Mouse (Mus musculus) right cerebral cortex, postnatal 14 days (tissue): ENCODE data around the gene Retsat.

Experiments
- DNase-seq: peaks from one replicate; pipeline ENCODE4 v3.0.0; 2022

Retsat gene

DNA sequence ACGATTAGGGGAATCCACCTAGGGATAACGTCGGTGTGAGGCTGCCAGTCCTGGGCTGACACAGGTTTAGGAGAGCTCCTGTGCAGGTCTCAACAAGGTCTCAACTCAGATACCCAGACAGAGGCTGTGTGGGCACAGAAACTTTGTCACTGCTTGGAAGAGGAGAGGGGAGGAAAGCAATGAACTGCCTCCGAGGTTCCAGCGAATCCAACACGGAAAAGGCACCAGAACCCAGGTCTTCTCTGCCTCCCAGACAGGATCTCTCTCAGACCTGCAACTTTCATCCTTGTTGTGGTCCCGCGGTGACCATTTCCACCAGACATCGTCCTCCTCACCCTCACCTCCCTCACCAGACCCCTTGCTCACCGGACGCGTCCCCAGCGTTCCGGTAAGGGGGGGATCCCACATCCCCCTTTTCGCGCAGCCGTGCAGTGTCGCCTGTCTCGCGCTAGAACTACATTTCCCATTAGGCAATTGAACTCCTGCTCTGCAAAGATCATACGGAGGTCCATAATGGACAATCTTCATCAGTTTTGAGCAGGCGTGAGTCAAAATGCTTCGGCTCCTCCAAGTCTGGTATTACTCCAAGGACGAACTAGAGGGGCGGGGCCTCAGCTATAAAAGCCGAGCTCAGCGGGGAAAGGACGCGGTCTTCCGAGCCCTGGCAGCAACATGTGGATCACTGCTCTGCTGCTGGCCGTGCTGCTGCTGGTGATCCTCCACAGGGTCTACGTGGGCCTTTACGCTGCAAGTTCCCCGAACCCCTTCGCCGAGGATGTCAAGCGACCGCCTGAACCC, at the start of gene Retsat, which contains the start of gene Elmod3:
Gene Retsat (plus strand): TSS at position 520 of the 798 bp plus-strand sequence.
Gene Elmod3 (minus strand): TSS at position 458 of the 798 bp plus-strand sequence.
- DNase-seq: peak; percentile 74

DNA sequence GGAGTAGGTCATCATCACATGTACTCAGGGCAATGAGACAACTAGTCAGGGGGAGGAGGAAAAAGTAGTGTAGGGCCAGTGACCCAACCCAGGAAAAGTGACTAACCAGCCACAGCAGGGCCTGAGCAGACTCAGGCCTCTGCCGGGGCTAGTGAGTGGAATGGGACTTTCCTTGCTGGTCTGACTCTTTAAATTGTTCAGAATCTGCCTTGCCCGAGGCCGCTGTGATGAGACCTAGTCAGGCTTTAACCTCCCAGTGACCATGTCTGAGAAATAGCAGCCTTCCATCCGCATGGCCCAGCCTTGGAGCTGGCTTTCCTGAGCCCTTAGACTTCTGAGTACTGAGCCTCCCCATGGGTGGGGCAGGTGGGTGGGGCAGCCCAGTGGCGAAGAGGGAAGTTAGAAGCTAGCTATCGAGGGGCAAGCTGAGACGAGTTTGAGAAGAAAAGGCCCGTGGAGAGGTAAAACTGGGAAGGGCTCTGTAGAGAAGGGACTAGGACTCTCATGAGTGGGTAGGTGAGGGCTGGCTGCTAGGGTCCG, 49.2 kb upstream of the Retsat start:
- DNase-seq: no peak

DNA sequence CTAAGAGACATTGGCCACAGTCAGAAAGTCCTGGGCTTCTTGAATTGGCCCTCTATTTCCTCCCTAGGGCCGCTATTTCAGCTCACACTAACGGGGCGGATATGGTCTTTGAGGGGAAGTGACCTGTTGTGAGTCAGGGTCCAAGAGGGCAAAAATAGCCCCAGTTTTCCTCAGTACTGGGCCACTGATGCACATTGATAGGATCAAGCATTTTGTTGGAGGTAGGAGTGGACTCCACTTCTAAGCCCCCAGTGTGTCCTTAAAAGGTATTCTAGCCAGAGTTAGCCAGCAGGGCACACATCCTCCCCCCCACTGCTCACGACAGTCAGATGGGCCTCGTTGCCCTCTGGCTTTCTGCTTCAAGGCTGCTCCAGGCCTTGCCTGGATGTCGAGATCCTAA, 48.2 kb upstream of the Retsat start:
- DNase-seq: no peak

DNA sequence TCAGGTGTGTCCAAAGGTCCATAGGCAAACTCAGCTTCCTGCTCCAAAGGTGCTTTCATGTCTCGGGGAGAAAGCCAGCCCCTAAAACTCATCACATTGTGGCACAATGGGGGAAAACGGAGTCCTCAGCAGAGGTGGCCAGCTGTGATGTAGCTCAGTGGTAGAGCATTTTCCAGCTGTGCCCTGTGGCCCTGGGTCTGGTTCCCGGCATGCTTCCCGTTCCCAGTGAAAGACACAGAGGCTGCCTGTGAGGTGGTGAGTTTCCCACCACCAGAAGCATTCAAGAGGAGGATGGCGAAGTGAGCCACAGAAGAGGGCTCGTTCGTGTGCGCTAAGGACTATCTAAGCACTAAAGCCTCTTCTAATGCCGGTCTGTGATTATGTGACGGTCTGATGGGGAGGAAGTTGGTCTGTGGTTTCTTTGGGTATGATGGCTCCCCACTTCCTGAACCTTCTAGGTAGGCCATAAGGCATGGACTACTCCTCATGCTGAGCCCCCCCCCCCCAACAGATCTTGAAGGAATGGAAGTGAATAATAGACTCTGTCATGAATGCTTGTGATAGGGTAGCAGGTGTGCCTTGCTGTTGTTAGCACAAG, 47.7 kb upstream of the Retsat start:
- no peak for DNase-seq

DNA sequence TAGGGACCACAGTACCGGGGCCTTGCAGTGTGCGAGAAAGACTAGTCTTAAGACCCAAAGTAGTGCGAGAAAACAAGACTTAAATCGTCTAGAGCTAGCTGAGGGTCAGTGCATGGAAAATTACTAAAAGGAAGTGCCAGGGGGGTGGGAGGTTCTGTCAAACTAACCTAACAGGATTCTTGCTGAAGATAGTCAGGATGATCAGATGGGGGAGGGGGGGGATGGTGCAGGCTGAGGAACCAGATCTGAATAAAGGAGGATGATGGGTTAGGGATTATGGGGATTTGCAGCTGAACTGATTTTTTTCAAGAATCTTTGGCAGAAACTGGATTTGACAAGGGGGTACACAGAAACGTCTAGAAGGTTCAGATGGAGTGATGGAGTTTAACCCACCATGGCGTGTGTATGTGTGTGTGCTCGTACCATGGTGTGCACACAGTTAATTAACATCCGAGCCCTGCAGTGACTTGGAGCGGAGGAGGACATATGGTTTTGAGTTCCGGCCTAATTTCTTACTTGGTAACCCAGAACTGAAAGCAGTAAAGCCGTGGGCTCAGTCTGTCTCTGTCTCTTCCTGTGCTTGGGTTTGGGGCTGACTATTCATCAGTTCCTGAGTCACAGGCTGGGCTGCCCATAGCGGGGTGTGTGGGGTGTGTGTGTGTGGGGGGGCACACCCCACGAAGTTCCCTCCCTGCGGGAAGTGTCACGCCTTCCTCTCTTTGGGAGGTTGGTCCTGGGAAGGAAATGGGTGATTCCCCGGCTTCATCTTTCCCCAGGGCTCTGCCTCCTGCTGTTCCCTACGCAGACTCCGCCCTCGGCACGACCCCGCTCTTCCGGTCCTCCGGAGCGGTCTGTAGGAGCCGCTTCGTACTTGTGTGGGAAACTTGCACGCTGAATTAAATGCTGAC, 45.9 kb upstream of the Retsat start:
- peak; percentile 31 for DNase-seq

DNA sequence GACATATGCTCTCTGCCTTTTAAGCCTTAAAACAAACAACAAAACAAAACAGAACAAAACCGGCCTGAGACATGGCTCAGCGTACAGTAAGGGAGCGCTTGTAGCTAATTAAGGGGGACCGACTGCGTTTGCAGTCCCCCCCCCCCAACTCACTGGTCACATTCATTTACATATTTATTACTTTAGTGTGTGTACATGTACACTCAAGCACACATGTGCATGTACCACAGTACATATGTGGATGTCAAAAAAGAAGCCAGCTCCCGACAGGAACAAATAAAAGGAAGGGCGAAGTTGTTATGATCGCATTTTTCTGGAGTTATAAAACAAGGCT, 45.2 kb upstream of the Retsat start:
- DNase-seq: no peak

DNA sequence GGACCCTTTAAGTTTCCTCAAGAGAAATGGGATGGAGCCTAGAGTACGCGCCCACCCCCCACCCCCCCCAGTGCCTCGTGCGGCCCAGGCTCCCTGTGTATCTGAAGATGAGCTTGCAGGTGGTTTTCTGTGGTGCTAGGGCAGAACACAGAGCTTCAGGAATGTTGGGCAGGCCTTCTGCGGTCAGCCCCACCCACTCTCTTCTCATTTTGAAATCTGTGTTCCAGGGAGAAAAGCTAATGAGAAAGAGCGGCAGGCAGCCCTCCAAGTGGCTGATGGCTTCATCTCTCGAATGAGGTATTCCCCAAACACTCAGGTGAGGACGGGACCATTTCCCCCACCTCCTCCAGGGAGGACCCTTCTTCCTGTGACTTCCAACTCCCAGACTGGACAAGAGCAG, 37.5 kb upstream of the Retsat start:
- no peak for DNase-seq

DNA sequence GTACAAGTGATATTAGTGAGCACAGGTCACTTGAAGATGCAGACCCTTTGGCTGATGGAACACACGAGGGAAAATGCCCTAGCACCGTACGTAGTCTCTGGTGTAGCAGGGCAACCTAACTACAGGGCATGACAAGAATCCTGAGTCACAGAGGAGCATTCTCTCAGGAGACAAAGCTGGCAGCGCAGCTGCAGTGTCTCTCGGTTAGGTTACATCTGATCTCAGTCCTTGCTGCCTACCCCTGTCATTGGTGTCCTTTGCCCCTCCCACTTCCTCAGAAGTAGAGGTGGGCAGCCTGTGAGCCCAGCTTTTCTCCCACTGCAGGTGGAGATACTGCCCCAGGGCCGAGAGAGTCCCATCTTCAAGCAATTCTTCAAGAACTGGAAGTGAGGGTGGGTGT, 35.8 kb upstream of the Retsat start:
- DNase-seq: no peak

DNA sequence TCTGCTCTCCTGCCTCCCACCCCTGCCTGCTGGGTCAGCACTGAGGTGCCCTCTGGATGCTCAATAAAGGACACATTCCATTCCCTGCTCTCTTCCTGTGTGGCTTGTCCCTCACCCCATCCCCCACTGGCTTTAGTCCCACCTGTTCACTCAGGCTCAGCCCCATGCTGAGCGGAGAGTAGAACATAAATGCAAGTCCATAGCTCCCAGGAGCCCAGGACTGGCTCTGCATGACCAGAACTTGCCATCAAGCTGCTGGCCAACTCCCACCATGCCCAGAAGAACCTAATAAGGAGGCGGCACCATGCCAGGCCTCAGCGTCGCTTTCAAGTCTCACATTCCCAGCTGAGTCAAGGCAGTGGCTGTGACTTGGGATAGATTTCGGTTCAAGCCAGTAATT, 35.4 kb upstream of the Retsat start:
- DNase-seq: no peak

DNA sequence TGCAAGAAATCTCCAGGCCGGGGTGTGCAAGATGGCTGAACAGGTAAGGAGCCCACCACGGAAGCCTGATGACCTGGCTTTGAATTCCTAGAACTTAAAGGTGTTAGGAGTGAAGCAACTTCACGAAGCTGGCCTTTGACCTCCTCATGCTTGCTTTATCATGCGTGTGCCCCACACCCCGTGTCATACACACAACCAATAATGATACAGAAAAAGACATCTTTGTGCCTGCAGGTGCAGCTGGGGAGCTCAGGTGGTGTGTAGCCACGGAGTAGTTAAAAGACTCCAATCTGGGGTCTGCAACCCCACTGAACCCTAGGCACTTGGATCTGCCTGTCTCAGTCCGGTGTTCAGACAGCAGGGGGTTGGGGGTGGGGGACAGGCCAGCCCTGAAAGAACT, 32.8 kb upstream of the Retsat start:
- DNase-seq: no peak

DNA sequence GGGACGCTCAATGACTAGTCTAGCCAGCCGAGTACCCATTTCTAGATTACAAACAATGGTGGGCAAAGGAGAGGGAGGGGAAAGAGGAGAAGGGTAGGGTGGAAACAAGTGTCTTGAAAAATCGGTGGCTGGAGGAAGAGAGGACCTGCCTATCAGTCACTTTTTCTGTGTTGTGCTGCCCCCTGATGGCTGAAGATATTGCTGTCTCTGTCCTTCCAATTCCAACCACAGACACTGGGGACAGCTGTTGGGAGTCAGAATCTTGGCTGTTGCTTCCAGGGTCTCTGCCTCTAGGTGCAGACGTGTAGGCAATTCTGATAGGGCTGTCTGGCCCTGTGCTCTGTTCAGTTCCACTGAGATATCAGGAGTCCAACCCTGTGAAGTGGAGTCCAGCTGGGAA, 32.2 kb upstream of the Retsat start:
- DNase-seq: peak; percentile 88

DNA sequence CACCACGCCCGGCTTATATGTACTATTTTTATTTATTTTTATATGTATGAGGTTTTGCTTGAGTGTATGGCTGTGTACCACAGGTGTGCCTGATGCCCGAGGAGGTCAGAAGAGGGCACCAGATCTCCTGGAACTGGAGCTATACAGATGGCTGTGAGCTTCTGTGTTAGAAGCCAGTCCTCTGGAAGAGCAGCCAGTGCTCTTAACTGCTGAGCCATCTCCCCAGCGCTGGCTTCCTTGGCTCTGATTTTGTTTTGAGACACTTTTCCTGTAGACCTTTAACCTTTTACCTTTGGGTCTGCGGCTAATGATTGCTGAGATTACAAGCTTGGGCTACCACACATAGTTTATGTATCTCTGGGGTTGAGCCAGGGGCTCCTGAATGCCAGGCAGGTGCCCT, 30.8 kb upstream of the Retsat start:
- no peak for DNase-seq

DNA sequence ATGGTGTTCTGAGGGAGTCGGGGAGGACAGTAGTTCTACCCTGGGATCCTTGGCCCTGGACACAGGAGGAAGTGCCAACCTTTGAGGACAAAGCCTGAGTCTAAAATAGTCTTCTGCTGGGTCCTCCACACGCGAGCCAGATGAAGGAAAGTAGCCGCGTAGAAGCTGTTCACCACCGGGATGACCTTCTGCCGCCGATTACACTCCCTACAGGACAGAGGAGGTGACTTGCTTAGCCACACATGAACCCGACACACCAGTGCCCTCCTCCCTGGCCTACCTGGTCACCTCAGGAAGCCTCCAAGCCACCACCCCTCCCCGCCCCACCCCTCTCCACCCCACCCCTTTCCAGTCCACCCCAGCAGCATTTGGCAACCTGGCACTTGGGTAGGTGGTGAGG, 29.5 kb upstream of the Retsat start:
- DNase-seq: no peak

DNA sequence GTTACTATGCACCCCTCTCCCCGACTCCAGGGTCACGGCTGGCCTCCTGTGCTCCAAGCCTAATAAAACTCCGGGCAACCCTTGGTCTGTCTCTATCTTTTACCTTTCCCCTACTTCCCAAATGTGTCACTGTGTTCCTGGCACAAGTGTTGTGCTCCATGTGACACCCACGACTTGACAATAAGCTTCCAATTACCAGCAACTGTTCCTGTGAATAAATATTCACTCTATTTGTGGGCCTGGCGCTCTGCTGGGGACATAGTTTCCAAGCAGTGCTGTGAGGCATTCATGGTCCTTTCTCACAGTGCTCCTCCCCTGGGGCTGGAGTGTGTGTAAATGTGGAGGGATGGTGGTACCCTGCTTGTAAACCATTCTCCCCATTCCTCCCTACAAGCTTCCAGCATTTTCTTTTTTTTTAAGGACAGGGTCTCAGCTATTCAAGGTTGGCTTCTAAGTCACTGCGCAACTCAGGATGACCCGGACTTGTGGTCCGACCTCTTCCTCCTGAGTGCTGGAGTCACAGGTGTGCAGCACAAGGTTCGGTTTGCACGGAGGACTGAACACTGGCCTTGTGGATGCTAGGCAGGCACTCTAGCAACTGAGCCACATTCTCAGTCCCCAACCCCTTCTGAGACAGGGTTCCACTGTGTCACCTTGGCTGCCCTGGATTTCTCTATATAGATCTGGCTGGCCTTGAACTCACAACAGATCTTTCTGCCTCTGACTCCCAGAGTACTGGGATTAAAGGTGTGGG, 27.5 kb upstream of the Retsat start:
- DNase-seq: no peak

DNA sequence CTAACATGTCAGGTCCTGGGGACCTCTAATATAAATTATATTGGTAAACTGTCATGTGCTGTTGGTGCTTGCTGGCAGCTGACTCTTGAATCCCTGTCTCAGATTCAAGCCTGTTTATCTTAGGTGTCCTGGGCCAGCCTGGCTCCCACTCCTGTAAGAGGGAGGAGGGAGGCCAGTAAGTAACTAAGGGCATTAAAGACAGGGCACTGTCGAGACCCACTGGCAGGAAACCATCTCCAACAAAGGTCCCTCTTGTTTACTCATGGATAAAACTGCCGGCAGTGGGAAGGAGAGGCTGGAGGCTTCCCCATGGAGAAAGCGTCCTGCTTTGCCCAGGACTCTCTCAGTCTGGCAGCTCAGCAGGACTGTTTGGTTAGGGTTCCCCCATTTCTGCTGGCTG, 26.4 kb upstream of the Retsat start:
- DNase-seq: no peak

DNA sequence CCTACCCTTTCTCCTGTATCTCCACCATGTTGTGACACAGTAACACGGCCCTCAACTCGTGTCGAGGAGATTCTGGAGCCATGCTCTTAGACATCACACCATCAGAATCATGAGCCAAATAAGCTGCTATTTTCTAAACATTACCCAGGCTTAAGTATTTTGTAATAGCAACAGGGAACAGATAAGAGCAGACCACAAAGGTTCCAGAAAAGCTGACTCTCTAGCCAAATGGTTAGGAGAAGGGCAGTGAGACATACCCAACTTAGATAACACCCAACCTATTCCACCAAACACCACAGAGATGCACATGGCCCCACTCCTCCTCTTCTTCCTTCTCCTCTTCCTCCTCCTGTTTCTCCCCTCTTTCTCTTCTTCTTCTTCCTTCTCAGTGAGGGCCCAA, 22.2 kb upstream of the Retsat start:
- no peak for DNase-seq

DNA sequence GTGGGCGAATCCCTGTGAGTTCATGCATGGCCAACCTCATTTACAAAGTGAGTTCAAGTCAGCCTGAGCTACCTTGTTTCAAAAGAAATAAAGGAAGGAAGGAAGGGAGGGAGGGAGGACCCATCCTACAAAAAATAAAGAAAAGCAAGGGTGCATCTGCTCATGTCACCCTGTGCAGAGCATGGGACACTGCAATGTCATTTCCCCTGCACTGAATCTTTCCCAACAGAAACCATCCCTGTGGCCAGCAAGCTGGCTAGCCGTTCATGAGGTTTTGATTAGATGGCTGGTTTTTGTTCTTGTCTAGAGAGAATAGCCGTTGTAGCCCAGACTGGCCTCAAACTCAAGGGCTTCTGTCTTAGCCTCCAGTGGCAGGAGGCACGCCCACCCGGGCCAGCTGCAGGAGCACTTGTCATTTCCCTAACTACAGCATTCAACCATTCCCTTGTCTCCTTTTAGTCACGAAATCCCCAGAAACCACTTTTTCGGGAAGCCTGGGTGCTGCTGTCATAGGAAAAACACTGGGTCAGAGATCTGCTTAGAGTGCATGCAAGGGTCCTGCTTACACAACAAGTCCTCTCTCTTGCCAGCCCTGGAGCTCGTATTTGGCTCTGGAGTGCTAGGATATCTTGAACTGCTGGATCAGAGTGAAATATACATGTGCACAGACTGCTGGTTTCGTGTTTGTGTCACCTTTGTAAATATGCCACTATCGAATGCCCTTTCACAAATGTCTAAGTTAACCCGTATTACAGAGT, 16.5 kb upstream of the Retsat start:
- DNase-seq: no peak

DNA sequence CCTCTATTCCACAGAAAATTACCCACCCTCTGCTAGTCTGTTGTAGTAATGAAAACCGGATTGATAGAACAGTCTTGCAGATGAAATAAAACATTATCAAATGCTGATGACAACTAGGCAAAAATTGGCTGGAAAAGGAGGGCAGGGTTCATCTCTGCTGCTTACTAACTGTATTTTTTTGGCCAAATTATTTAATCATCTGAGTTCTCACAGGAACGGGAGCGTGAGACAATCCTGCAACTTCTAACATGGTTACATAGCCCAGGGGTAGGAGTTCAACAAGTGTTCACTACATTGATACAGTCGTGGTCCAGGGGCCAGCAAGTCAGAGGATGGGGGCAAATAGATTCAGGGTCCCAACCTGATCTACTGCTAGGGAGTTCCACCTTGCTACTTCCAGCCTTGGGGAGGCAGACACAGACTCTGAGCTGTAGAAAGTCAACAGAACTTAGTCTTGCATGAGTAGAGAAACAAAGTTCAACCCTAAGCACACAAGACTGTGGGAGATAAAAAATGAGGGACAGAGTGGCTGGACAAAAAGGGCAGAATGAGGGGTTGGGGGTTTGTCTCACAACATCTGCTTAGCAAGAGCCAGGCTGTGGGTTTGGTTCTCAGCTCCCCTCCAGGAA, 14.9 kb upstream of the Retsat start:
- DNase-seq: no peak

DNA sequence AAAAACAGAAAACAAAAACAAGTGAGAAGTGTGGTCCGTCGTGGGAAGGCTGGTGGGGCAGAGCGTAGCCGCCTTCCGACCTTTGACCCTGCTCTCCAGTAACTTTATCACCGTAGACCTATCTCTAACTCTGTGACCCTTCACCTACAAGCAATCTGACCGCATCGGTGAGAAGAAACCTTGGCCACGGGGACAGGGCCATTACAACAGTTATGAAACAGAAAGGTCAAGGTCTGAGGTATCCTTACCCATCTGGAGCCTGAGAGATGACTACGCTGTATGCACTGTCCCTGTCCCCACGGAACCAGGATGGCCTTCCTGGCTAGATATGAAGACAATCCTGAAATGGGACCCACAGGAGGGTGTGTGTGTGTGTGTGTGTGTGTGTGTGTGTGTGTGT, 14.1 kb upstream of the Retsat start:
- DNase-seq: no peak

DNA sequence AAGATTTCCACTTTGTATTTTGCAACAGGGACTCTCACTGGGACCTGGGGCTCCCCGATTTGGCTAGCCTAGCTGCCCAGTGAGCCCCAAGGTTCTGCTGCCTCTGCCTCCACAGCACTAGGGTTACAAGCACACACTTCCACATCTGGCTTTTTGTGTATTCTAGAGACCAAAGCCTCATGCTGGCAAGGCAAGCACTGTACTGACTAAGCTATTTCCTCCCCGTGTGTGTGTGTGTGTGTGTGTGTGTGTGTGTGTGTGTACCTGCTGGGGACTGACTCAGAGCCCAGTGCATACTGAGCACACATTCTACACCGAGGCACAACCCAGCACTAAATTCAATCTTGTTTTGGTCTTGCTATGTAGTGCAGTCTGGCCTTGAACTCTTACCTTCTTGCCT, 11.6 kb upstream of the Retsat start:
- no peak for DNase-seq

DNA sequence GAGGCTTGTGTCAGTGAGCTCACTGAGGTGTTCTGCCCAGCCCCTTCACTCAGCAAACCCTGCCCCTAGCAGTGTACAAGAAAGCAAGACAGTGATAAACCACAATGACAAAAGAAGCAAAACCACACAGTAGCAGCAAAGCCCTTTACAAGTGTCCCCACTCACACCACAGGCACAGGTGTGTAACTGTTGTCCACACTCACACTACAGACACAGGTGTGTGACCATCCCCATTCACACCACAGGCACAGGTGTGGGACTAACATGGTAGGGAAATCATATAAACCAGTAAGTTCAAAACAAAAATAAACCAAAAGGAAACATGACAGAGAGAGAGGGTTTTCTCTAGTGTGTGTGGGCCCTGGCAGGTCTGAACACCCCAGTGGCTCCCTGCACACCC, 10.0 kb upstream of the Retsat start:
- no peak for DNase-seq

DNA sequence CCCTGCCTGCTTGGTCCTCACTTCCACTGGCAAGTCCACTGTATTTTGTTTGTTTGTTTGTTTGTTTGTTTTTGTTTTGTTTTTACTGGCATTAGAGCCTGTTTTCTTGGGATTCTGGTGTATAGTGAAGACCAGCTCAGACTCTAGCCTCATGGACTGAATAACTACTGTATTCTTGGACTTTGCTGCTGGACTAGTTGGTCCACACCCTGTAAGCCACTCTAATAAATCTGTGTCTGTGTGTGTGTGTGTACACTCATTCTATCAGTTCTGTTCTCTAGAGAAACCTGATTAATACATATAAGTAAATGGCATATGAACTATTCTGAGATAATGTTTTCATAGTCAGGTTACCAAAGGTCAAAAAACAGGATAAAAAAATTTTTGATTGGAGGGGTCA, 8.2 kb upstream of the Retsat start:
- DNase-seq: no peak
